Mouse (Mus musculus): ENCODE results near the gene 4933424G06Rik. TPM values are rescaled to one million over a fixed set of nuclear protein-coding genes. Genes with fewer than 3 reads are reported as not detected.

4933424G06Rik gene
- total RNA-seq, 1 experiment from 2014 or later, result not detected

Other genes starting within 250 kb of the 4933424G06Rik start
- 6.5 and 6.6 TPM in 2 replicates for gene Cnnm4, start 238.5 kb upstream of the 4933424G06Rik start, total RNA-seq (2017)
- 5.5 and 15.5 TPM in 2 replicates for gene Cnnm3, start 198.3 kb upstream of the 4933424G06Rik start, total RNA-seq (2017)
- gene Ankrd23, start 173.3 kb upstream of the 4933424G06Rik start, total RNA-seq (2017), result 4.9 and 9.1 TPM in 2 replicates
- not detected in 2 replicates for gene Gm42417, start 170.7 kb upstream of the 4933424G06Rik start, total RNA-seq (2017)
- gene Ankrd39, start 162.7 kb upstream of the 4933424G06Rik start, total RNA-seq (2017), result 1.1 and 9.0 TPM in 2 replicates
- 2.4 and 2.6 TPM in 2 replicates for gene Sema4c, start 151.8 kb upstream of the 4933424G06Rik start, total RNA-seq (2017)
- 0.87 TPM in 1 of 2 replicates, not detected in the other for gene Fam178b, start 27.0 kb upstream of the 4933424G06Rik start, total RNA-seq (2017)
- 326 and 756 TPM in 2 replicates for gene Cox5b, start 18.7 kb upstream of the 4933424G06Rik start, total RNA-seq (2017)
- 40.1 and 42.2 TPM in 2 replicates for gene Actr1b, start 4.3 kb downstream of the 4933424G06Rik start, total RNA-seq (2017)
- 1.0 TPM in 1 of 2 replicates, not detected in the other for gene Zap70, start 51.6 kb downstream of the 4933424G06Rik start, total RNA-seq (2017)
- 18.6 and 28.1 TPM in 2 replicates for gene Tmem131, start 233.5 kb downstream of the 4933424G06Rik start, total RNA-seq (2017)